Mouse (Mus musculus) lung, adult 2 months (tissue): Measurements from ENCODE around the gene Retreg3.
"Not testable (repeated sequence)": the region's sequence is repeated elsewhere in the genome, so short reads cannot be mapped to it uniquely, and the experiment has no call there.

ENCODE experiments used
- CTCF ChIP-seq: fragments of 200-500 bp; IDR thresholded peaks from 2 replicates; pipeline ENCODE4 v1.5.1; 2011; ENCODE audit warnings: mild to moderate bottlenecking, low read length, control low read depth; ENCODE audit not compliant: insufficient read depth
- POLR2A ChIP-seq: fragments of 200-500 bp; IDR thresholded peaks from 2 replicates; pipeline ENCODE4 v1.6.1; 2011; ENCODE audit warnings: low read depth, mild to moderate bottlenecking, control low read depth, low read length, borderline replicate concordance; ENCODE audit errors: extremely low read depth

DNA sequence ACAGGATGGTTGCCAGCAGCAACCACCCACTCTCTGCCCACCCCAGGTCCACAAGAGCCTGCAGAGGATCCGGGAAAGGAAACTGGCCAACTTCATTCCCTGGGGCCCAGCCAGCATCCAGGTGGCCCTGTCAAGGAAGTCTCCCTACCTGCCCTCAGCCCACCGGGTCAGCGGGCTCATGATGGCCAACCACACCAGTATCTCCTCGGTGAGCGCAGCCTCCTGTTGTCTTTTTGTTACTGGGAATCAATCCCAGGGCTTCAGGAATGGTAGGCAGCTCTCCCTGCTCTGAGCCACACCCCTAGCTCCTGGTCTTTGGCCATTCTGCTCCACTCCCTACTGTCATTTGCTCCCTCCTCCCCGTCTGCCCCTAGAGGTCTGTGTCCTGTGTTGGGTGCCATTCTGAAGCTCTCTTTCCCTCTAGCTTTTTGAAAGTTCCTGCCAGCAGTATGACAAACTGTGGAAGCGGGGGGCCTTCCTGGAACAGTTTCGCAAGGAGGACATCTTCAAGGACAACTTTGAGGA lies 41.4 kb upstream of the Retreg3 start:
- TF ChIP-seq POLR2A, CTCF: not testable (repeated sequence)
